Mouse (Mus musculus) heart, postnatal 0 days (tissue): ENCODE data around the gene Nrros.

Experiments used
- CTCF ChIP-seq: IDR thresholded peaks from 2 replicates; pipeline ENCODE4 v1.5.1; 2016; ENCODE audit warnings: antibody characterized with exemption, control low read depth, low read depth
- EP300 ChIP-seq: IDR thresholded peaks from 2 replicates; pipeline ENCODE4 v1.6.1; 2016; ENCODE audit warnings: antibody characterized with exemption, low read depth

DNA sequence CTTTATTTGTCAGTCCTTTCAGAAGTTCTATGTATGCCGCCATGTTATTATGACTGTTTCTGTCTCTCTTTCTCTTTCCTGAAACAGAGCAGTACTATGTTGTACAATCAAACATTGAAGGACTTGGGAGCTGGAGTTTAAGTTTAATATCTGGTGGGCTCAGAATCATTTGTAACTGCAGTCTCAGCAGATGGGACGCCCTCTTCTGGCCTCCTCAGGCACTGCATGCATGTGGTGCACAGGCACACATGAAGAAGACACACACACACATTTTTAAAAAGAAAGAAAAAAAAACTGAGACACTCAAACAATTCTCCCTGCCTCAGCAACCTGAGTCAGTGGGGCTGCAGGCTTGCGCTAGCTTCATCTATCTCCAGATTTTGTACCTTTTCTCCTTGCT lies 44.9 kb downstream of the Nrros start:
- no peak for TF ChIP-seq CTCF
- TF ChIP-seq EP300: no peak
